Mouse (Mus musculus): ENCODE results near the gene Rxfp4.

Rxfp4 gene

DNA sequence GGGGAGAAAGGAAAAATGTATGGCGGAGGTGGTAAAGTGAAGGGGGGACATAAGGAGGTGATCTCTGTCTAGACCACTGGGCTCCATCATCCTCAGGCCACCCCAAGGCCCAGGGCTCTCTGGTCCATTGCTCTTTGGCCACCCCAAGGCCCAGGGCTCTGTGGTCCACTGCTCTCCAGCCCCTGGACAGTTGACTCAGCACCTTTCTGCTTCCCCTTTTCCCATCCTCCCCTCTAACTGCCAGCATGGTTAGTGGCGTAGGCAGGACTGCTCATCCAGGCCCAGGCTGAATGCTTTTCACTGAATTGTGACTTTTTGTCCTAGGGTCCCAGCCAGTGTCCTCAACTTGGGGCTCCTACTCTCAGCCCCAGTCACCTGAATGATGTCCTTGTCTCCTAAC, 25.4 kb downstream of the Rxfp4 start:
- DNase-seq: no peak

DNA sequence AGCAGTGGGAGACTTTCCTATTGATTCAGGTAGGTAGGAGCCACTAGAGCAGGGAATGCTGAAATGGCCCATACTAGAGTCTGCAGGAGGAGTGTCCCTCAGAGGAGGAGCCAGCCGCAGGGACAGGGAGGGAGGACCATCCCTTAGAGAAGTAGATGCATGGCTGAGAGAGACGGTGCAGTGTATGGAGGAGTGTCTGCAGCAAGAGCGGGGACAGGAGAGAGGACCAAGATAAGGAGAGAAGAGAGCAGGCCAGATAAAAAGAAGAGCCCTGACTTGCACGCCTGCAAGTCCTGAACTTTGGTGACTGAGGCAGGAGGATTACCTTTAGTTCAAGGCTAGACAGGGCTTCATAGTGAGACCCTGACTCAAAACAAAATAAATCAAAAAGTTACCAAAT, 25.8 kb downstream of the Rxfp4 start:
- DNase-seq: no peak

DNA sequence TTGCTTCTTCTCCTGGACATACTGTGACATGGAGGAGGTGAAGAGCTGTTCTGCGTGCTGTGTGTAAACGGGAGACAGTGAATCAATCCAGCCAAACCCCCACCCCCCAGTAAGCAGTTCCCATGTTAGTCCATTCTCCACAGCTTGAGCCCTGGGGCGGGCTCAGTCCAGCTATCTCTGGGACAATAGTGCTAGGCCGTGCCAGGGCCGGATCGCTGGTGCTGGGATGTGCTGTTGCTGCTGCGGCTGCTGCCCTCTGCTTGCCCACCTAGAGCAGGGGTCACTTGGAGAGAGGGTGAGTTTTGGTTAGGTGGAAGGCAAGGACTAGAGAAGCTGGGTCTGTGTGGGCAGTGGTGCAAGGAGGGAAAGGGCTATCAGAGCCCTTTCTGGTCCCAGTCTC, 26.6 kb downstream of the Rxfp4 start:
- no peak for DNase-seq

DNA sequence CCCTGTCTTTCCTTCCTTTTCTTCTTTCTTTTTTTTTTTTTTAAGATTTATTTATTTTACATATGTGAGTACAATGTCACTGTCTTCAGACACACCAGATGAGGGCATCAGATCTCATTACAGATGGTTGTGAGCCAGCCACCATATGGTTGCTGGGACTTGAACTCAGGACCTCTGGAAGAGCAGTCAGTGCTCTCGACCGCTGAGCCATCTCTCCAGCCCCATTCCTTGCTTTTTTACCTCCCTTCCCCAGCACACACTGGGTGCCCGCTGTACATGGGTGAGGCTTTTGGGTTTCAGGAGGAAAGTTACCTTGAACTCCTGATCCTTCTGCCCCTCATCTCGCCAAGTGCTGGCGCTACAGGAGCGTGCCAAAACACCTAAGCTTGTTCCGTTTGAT, 27.4 kb downstream of the Rxfp4 start:
- DNase-seq: no peak

DNA sequence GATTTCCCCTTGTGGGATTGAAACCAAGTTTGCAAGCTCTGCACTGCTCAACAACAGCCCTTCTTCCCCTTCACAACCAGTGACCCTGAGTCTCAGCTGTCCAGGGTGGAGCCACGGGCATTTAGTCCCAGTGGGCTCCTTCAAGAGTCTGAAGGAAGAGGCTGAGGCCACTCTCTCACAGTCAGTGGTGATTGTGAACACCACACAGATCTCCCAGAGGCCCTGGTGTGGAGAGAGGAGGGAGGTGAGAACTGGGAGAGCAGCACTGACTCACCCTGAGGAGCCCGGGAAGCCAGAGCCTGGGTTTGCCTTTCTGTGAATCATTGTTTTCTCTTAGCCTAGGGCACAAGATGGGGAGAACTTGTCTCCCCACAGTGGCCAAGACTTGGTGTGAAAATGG, 28.0 kb downstream of the Rxfp4 start:
- DNase-seq: no peak

DNA sequence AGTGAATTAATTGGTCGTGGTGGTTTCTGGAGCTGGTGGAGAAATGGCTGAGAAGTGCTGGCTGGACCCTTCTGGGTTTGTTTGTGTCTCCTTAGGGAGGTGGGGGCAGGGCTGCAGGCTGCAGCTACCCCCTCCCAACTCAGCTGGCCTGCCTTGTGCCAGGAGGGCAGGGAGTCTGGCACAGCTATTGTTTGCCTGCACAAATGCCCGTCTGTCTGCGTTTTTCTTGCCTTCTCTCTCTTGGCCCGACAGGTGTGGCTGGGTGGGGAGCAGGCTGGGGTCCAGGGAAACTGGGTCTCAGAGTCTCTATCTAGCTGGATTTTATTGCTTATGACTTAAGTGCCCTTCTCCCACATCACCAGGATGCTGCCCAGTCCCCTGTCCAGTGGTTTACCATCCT, 28.6 kb downstream of the Rxfp4 start:
- no peak for DNase-seq

DNA sequence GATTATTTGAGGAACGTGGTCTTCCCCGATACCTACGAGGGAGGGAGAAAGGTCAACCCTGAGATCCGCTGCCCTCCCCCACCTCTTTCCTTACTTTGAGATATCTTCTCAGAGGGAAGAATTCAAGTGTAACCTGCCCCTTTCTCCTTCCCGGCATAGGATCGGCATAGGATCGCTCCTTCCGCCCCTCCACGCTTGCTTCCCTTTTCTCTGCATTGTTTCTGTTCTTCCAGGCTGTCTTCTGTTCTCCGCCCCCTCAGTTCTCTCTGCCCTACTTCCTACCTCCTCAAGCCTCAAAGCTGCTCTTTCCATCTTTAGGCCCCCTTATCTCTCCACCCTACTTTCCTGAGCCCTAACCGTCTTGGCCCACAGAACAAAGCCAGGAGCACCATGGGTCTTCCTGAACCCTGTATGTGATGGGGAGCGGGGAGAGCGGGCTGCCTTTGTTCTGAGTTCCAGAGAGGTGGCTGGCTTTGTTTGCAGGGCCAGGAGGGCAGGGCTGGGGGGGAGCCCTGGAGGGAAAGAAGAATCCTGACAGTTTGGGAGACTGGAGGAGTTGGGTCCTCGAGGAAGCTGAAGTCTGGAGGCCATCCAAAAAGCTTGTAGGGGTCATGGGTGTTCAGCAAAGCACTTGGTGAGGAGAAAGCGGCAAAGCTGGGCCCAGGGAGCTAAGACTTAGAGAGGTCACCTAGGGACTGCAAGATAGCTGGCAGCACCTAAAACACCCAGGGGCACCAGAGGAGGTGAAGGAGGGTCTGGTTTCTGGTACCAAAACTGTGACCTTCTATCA, 29.4 kb downstream of the Rxfp4 start:
- no peak for DNase-seq

DNA sequence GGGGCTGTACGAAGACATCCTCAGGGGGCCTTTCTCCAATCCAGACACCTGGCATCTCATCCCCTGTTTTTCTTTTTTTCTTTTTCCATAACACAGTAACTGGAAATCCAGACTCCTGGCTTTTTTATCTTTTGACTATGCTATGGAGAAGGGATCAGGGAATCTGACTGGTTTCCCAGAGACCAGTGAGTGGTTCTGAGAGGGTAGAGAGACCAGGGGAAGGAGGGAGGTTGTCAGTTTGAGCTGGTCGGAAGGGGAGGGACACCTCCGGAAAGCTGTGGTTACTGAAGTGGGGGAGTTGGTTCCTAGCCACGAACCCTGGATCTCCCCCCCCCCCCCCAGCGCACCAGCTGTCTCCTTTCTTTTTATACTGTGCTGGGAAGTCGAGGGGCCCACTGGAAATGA, 30.0 kb downstream of the Rxfp4 start:
- DNase-seq: no peak

DNA sequence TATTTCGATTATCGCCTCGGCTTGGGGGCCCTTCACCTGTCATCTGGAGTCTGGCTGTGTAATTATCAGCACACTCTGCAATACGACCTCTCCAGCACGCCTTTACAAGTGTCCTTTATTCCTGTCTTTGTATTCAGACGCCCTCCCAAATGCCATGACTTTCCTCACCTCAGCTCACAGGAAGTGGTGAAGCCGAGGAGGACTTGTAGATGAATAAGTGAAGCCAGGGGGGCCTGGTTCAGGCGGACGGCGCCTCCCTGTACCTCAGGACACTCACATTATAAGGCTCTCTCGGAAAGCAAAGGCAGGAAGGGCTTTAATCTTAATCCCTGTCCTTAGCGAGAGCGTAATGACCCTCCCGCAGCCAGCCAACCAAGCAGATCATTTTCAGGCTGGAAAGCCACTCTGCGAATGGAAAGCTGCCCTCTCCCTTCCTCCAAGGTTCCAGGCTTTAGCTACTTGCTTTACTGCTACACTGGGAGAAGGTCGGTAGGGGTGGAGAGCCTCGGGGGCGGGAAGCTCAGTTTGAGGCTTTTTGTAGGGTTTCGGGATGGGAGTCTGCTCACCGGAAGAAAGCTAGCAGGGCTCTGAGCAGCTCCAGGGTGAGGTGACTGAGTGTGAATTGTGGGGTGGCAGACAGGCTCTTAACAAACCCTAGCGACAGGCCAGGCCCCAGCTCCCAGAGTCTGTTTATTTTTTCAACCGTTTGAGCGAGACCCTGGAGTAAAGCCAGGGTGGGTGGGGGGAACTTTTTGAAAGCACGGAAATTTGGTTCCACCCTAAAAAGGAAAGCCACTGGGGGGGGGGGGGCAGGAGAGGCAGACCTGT, 30.6 kb downstream of the Rxfp4 start:
- DNase-seq: peak; percentile 62

DNA sequence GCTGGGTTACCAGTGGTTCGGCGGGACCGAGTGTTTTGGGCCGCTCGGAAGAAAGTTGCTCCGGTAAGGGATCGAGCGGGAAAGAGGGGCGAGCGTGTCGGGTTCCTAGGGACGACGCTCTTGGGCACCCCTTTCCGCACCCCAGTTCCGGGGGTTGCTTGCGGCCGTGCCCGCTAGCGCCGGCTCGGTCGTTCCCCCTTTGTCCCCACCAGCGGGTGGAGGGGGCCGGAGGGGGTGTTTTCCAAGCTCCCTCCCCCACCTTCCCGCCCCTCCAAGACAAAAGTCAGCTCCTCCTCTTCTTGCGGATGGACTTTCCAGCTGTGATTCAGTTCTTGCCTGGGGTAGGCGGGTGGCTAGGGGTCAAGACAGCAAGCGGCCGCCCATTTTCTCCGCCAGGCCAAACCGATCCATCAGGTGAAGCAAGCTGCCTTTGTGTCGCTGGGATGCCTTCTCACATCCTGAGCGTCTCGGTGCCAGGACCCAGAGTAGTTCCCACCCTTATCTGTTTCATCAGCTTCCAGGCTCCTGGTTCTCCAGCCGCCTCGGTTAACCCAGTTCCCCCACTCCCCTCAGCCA, 31.3 kb downstream of the Rxfp4 start:
- peak; percentile 71 for DNase-seq

DNA sequence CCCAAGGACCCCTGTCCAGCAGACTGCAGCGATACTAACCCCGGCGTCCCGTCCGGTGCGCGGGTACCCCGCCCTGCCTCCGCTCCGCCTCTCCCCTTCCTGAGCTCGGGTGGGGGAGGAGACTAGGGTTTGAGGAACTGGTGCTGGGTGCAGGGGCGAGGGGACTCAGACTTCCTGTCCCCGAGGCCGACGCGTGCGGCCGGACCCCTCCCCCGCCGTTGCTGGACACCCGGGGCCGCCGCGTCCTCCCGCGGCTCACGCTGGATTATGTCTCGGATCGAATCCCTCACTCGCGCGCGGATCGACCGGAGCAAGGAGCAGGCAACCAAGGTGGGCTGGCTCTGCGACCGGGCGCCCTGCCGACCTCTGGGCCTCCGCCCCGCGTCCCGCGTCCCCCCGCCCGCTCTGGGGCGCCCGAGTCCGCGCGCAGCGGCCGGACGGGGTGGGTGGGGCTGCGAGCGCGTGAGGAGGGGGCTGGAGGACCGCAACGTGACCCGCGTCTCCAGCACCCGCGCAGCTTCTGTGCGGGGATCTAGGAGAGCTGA, 31.9 kb downstream of the Rxfp4 start:
- peak; percentile 82 for DNase-seq

DNA sequence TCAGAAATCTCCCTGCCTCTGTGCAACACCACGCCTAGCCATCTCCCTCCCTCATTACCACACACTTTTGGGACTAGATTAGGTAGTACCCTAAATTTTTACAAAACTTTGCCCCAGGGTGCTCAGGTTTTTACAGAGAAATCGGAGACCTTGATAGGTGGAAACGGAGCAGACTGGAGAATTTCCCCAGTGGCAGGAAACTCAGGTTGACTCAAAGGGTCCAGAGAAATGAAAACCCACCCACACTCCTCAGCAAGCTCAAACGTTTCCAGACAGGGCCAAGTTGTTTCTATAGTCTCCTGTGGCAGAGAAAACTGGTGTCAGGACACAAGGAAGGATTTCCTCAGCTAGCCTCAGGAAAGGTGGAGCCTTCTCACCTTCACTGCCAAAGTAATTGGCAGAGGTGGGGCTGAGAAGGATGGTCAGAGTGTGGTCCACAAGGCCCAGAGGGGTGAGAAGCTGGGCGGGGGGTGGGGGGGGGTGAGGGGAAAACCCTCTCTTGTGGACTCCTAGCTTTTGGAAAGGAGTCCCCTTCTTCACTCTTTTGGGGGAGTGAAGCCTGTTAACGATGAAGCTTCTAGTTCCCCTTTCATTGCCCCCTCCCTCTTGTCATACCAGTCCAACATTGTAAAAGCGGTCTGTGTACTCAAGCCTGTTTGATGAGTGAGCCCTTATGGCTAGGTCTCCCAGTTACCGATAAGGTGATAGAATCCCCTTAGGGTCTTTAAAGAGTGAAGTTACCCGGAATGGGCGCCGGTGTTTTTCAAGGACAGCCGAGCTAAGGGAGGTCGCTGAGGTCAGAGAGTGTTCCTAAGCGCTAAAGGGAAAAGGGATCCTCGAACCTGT, 32.6 kb downstream of the Rxfp4 start:
- DNase-seq: no peak

DNA sequence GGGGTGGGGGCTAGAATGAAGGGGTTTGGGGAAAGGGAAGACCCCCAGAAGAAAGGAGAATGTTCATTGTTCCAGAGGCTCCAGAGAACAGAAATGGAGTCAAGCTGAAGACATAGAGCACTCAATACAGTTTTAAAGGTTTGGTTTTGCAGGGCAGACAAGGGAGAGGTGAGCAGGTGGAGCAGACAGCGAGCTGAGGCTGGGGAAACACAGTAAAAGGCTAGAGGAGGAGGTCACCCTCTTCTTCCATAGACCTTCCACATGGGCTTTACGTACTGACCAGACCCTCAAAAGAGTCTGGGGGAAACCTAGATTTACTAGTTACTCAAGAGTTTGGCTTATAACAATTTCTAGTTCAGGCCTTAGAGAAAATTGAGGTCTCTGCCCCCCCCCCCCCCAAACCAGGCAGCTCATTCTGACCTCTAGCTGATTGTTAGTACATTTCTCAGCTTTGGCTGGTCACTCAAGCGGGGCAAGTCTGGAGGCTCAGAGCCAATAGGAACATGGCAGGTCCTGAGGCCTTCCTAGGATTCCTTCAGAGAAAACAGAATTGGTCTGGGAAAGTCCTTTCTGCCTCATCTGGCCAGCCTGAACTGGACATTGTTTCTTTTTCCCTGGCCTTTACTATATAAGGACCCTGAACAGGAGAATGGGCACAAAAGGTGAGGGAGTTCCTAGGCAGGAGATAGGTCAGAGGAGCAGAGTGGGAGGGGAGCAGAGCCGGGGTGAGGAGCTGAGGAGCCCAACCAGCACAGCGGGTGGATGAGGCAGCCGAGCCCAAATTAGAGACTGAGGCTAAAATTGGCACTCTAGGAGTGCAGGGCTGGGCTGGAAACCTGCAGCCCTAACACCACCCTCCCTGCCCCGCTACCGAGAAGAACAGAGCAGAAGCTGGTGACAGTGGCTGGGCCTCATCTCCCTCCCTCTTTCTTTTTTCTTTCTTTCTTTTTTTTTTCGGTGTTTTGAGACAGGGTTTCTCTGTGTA, 33.5 kb downstream of the Rxfp4 start:
- peak; percentile 76 for DNase-seq

DNA sequence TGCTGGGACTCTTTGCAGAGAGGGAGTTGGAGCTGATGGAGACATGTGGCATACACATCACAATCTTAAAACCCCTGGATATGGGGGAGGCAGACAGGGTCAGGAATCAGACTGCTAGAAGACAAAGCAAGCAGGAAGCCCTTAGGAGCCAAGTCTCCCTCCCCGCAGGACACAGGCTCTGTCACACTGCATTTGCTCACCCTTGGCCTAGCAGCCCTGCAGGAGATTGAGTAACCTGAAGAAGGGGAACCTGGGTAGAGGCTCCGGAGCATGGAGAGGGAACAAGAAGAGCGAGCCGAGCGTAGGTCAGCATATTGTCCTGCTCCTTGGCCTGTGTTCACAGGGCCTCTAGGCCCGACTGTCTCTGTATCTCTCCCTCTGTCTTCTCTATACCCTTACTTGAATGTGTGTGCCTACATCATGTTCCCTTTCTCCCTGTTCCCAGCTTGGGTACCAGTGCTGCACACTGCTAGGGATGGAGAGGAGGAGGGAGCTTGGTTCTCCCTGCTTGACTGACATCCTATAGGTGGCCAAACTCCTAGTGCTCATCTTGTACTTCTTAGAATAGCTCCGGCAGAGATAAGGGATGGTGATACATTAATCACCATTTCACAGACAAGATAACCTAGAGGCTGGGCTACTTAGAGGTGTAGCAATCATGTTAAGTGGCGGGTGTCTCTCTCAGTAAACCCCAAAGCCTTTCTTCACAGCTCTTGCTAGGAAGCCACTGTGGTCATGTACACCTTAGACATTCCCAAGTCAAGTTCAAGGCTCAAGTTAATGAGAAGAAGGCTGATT, 34.7 kb downstream of the Rxfp4 start:
- no peak for DNase-seq

DNA sequence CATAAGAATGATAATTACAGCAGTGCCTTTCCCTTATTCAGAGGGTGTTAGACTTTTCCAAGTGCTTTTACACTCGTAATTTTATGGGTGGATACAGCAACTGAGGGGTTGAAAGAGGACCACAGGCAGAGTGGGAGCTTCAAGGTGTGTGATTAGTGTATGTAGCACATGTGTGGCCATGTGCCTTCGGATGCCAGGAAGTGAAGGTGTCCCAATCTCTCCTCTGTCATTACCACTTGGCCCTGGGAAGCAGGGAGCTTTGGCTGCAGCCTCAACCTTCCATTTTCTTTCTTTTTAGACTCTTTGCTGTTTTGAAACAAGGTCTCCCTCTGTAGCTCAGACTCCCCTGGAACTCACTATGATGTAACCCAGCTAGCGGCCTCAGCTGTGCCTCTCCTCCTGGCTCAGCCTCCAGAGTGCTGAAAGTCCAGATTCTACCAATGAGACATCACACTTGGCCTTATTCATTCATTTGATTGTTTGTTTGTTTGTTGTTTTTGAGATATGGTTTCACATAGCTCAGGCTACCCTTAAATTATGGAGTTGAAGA, 35.9 kb downstream of the Rxfp4 start:
- no peak for DNase-seq

DNA sequence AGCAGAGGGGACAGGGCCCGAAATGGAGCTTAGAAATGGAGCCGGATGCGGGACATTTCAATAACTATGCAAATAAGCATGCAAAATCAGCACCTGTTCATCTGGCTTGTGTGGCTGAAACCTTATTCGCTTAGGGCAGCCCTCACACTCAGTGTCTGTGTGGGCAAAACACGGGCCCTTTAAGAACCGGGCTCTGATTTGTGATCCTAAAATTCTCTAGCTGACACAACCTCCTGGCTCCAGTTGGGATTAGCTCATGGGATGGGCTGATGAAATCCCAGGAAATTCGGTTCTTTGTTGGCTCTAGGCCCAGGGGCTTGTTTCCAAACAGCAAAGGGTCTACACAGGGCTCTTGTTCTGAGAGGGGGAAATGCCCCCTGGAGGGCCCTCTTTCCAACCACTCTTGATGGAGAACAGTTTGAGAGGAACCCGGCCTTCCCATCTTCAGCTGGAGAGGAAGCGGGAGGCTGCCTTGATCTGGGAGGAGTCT, 37.0 kb downstream of the Rxfp4 start:
- DNase-seq: no peak

DNA sequence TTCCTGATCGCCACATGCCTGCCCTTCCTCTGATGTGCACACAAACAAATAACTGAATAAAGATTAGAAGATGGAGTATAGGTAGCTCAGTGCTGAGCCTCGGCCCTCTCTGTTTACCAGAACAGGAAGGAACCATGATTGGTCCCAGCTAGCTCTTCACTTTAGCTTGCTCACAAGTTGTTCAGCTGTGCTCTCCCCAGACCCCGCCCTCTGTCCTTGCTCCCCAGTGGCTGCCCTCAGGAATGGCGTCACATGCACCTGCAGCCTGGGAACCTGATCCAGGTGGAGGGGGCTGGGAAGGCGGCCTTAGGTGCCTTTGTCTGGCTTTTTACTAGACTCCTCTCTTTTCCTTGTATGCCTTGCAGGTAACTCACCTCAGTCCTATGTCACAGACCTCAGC, 37.8 kb downstream of the Rxfp4 start:
- DNase-seq: peak; percentile 64

DNA sequence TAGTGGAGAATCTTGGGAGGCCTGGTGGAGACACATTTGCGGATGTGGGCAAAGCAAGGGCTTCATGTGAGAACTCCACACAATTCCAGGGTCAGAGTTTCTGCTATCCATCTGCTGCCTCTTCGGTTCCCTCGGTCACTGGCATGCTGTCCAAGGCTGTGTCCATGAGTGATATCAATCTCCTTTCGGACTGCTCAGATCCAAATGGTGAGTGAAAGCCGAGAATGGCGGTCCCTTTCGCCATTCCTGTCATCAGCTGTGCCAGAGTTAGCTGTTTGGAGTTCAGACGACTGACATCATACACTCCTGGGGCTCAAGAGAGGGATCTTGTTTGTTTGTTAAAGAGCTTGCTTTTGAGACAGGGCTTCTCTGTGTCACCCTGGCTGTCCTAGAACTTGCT, 38.5 kb downstream of the Rxfp4 start:
- DNase-seq: no peak

DNA sequence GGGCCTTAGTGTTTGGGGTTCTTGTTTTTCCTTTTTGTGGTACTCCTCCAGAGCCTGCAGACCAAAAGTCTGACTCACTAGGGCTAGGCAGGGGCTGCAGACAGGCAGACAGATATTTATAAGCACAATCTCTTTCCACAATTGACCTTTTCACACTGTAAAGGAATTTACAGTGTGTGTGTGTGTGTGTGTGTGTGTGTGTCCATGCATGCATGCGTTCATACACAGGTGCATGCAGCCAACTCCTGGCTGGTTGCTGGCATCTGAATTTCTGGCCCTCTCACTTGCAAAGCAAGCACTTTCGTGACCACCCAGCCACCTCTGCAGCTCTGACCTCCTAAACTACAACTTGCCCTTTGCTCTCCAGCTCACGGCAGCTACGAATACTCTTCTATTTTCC, 43.9 kb downstream of the Rxfp4 start:
- no peak for DNase-seq

DNA sequence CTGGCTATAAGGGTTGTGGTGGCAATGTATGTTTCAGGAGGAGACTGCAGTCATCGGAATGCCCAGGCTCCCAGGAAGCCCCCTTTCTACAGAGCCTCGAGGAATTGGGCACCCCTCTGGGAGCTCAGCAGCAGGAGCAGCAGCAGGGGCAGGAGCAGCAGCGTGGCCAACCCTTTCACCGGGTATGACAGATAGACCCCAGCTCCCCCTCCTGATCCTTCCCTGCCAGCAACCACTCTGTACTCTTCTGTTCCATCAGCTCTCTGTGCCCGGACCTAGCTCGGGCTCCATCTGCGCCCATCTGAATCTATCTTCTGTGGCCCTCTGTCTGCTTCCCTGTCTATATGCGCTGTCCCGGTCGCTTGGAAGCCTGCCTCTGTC, 45.2 kb downstream of the Rxfp4 start:
- no peak for DNase-seq
